Mouse (Mus musculus) liver, adult 10 weeks (tissue): ENCODE results near the gene Msrb3. TPM values are rescaled to one million over a fixed set of nuclear protein-coding genes. Genes with fewer than 3 reads are reported as not detected.

Experiments used
- polyA plus RNA-seq: library from polyadenylated mRNA; stranded (reverse); fragments of 350-450 nt; fragmentation: Illumina TruSeq; extraction: RNeasy Lipid Tissue Mini Kit (QIAGEN cat#74804); gene quantifications from one replicate; pipeline ENCODE4 v1.2.3, GENCODE M21; 2014; ENCODE audit warnings: low read depth, low replicate concordance

Gene Msrb3
- polyA plus RNA-seq = 8.3 TPM

GRCm38 (mm10) chr10:120898785-120899762, at the start of gene Msrb3:
Gene Msrb3, minus strand, starts transcription at chr10:120899101.

Other genes with a start within 250 kb of the Msrb3 start
- 8.8 TPM for gene Lemd3, start 80.2 kb upstream of the Msrb3 start, polyA plus RNA-seq
- gene Wif1, start 134.9 kb upstream of the Msrb3 start, polyA plus RNA-seq = 0.26 TPM